Mouse (Mus musculus) forebrain, embryonic 15.5 days (tissue): ENCODE measurements around the gene Gm5930. TPM values are rescaled to one million over a fixed set of nuclear protein-coding genes. Genes with fewer than 3 reads are reported as not detected.
"Not testable (repeated sequence)": the region's sequence is repeated elsewhere in the genome, so short reads cannot be mapped to it uniquely, and the experiment has no call there.

Source experiments
- ATAC-seq: fragments of 200-750 bp; cut with Nextera tagmentation; replicated peaks from 2 replicates; pipeline ENCODE4 v1.8.0; 2017; ENCODE audit warnings: mild to moderate bottlenecking, moderate TSS enrichment, moderate library complexity
- H3K27ac ChIP-seq: fragments of 300-500 bp; sonication (generic); replicated peaks from 2 replicates; pipeline ENCODE4 v1.5.1; 2015; ENCODE audit warnings: mild to moderate bottlenecking, inconsistent platforms
- H3K27me3 ChIP-seq: fragments of 300-500 bp; sonication (generic); 2 replicates; pipeline ENCODE4 v1.6.1; 2015; ENCODE audit warnings: inconsistent platforms
- H3K36me3 ChIP-seq: fragments of 300-500 bp; sonication (generic); 2 replicates; pipeline ENCODE4 v1.6.1; 2015; ENCODE audit warnings: mild to moderate bottlenecking, inconsistent platforms
- H3K4me1 ChIP-seq: fragments of 300-500 bp; sonication (generic); 2 replicates; pipeline ENCODE4 v1.6.1; 2015; ENCODE audit warnings: inconsistent platforms
- H3K4me2 ChIP-seq: fragments of 300-500 bp; sonication (generic); replicated peaks from 2 replicates; pipeline ENCODE4 v1.6.1; 2015; ENCODE audit warnings: mild to moderate bottlenecking, inconsistent platforms
- H3K4me3 ChIP-seq: fragments of 300-500 bp; sonication (generic); 2 replicates; pipeline ENCODE4 v1.5.1; 2015; ENCODE audit warnings: mild to moderate bottlenecking, inconsistent platforms
- H3K9ac ChIP-seq: fragments of 300-500 bp; sonication (generic); replicated peaks from 2 replicates; pipeline ENCODE4 v1.6.1; 2015; ENCODE audit warnings: mild to moderate bottlenecking, inconsistent platforms
- H3K9me3 ChIP-seq: fragments of 300-500 bp; sonication (generic); 2 replicates; pipeline ENCODE4 v1.6.1; 2016; ENCODE audit warnings: inconsistent platforms
- WGBS: fragments of 180-500 bp; shearing (Covaris S2); methylation state at CpG from one replicate; pipeline ENCODE4 v1.1.7; 2015; ENCODE audit warnings: mixed read lengths; 5-methylcytosine and 5-hydroxymethylcytosine counted together
- polyA plus RNA-seq: library from polyadenylated mRNA; unstranded; fragments of >200 nt; fragmentation: Nextera tagmentation; extraction: Ambion mirVana; gene quantifications from 2 replicates; pipeline ENCODE4 v1.2.1, GENCODE M21; 2015

Gm5930 gene
- not detected in 2 replicates for polyA plus RNA-seq

DNA sequence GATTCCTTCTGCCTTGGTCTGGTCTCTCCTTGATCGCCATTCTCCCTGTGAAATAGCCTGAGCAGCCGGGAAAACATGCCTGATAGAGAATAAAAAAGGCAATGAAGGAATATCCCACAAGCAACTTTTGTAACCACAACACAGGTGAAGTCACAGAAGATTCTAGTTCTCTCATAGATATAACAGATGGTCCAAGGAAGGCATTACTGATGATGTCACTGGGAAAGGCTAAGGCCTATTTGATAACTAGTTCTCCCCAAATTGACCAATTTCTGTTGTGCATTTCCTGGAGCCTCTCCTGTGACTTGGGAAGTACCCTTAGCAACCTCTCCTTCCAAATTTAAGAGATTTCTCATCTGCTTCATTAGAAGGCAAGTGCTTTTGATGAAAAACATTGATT lies at the start of gene Gm5930:
Gene Gm5930, minus strand, starts transcription at position 101 of the 400 bp plus-strand sequence.
- WGBS = 83% methylated on average over 1 of the region's 2 CpGs

DNA sequence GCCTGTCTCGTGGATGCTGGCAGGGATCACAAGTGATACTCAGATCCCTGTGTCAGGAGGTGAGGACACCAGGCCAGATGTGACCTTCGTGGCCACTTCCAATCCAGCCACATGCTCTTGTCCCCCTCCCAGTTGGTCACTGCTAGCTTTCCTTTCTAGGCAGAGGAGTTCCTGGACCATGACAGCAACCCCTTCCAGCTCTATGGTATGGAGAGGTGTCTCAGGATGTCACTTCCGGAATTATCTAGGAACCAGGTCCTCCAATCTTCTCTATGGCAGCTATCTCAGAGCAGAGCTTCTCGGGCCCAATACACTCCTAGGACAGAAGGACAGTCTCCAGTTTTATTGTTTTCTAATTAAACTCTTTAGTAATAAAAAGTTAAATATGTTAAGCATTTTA lies 45.8 kb upstream of the Gm5930 start:
- not testable (repeated sequence) for H3K36me3 ChIP-seq, H3K9me3 ChIP-seq, H3K9ac ChIP-seq, H3K27me3 ChIP-seq, H3K4me2 ChIP-seq, H3K27ac ChIP-seq, H3K4me3 ChIP-seq, H3K4me1 ChIP-seq, ATAC-seq
- 83% methylated on average over 4 of the region's 4 CpGs for WGBS

More for the DNA sequence above, at the start of gene Gm5930:
- not testable (repeated sequence) for H3K4me2 ChIP-seq, H3K4me3 ChIP-seq, H3K27me3 ChIP-seq, H3K9ac ChIP-seq, ATAC-seq, H3K27ac ChIP-seq, H3K36me3 ChIP-seq, H3K9me3 ChIP-seq, H3K4me1 ChIP-seq

DNA sequence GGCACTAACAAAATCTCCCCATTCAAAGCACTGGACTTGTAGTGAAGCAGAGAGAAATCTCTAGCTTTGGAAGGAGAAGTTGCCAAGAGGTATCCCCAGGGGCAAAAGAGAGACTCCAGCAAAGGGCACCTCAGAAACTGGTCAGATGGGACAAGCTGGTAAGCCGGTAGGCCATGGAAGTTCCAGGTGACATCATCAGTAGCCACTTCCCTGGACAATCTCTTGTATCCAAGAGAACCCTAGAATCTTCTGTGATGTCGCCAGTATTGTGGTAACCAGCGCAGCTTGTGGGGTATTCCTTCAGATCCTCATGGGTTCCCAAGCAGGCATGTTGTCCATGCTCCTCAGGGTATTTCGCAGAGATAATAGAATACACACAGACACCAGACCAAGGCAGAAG lies 26.7 kb upstream of the Gm5930 start, which contains the start of gene Gm8229:
Gene Gm8229, plus strand, starts transcription at position 301 of the 400 bp plus-strand sequence.
- H3K27me3 ChIP-seq, H3K9ac ChIP-seq, H3K27ac ChIP-seq, H3K4me3 ChIP-seq, H3K9me3 ChIP-seq, H3K4me1 ChIP-seq, H3K36me3 ChIP-seq, ATAC-seq, H3K4me2 ChIP-seq: not testable (repeated sequence)
- WGBS = 90% methylated on average over 4 of the region's 4 CpGs

DNA sequence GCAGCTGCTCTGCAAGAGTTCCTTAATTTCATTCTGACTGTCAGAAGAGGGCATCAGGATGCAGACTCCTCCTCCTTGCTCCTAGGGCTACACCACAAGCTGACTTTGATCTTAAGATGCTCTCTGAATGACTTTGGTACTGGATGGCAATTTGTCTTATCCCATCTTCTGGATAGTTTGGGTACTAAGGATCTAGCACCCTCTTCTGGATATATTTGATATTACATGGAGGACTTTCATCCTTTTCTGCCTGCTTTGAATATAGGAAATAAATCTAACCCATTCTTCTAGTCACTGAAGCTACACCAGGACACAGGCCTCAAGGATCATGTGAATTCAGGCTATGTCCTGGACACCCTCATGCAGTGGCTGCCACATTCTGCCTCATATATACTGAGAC lies 23.9 kb upstream of the Gm5930 start:
- not testable (repeated sequence) for H3K4me2 ChIP-seq, H3K9ac ChIP-seq, H3K27ac ChIP-seq, H3K36me3 ChIP-seq, H3K4me1 ChIP-seq, H3K27me3 ChIP-seq, H3K4me3 ChIP-seq, ATAC-seq, H3K9me3 ChIP-seq

DNA sequence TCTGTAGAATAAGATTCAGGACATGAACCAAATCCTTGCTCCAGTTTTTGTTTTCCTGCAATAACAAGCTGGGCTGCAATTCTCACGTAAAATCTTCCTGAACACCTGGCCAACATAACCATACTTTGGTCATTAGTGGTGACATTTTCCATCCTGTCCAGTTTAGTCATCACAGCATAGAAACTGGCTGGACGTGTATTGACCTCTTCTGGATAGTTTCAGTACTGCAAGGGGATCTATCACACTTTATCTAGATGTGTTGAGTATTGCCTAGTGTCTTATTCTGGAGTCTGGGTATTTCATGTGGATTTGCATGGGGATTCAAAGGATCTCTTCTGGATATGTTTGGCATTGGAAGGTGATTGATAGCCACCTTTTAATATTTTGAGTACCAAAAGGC lies 23.0 kb upstream of the Gm5930 start:
- H3K9ac ChIP-seq, ATAC-seq, H3K4me3 ChIP-seq, H3K36me3 ChIP-seq, H3K27ac ChIP-seq, H3K27me3 ChIP-seq, H3K9me3 ChIP-seq, H3K4me1 ChIP-seq, H3K4me2 ChIP-seq: not testable (repeated sequence)
- WGBS = 51% methylated on average over 2 of the region's 2 CpGs

DNA sequence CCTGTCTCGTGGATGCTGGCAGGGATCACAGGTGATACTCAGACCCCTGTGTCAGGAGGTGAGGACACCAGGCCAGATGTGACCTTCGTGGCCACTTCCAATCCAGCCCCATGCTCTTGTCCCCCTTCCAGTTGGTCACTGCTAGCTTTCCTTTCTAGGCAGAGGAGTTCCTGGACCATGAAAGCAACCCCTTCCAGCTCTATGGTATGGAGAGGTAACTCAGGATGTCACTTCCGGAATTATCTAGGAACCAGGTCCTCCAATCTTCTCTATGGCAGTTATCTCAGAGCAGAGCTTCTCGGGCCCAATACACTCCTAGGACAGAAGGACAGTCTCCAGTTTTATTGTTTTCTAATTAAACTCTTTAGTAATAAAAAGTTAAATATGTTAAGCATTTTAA lies 26.3 kb downstream of the Gm5930 start:
- H3K36me3 ChIP-seq, H3K4me1 ChIP-seq, H3K9ac ChIP-seq, H3K27ac ChIP-seq, H3K9me3 ChIP-seq, H3K27me3 ChIP-seq, ATAC-seq, H3K4me3 ChIP-seq, H3K4me2 ChIP-seq: not testable (repeated sequence)
- 84% methylated on average over 4 of the region's 4 CpGs for WGBS

DNA sequence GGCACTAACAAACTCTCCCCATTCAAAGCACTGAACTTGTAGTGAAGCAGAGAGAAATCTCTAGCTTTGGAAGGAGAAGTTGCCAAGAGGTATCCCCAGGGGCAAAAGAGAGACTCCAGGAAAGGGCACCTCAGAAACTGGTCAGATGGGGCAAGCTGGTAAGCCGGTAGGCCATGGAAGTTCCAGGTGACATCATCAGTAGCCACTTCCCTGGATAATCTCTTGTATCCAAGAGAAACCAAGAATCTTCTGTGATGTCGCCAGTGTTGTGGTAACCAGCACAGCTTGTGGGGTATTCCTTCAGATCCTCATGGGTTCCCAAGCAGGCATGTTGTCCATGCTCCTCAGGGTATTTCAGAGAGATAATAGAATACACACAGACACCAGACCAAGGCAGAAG lies 53.1 kb downstream of the Gm5930 start, which contains the start of gene Gm8220:
Gene Gm8220, plus strand, starts transcription at position 301 of the 400 bp plus-strand sequence.
- not testable (repeated sequence) for H3K4me1 ChIP-seq, H3K27ac ChIP-seq, H3K4me2 ChIP-seq, H3K36me3 ChIP-seq, H3K9me3 ChIP-seq, ATAC-seq, H3K9ac ChIP-seq, H3K27me3 ChIP-seq, H3K4me3 ChIP-seq
- 88% methylated on average over 2 of the region's 2 CpGs for WGBS

Other genes with a start within 250 kb of the Gm5930 start
- not detected in 2 replicates for gene Ear2, start 235.9 kb downstream of the Gm5930 start, polyA plus RNA-seq
- not detected in 2 replicates for gene Gm3327, start 214.7 kb downstream of the Gm5930 start, polyA plus RNA-seq
- not detected in 2 replicates for gene Gm8212, start 140.9 kb downstream of the Gm5930 start, polyA plus RNA-seq
- gene 4930503E14Rik, start 125.3 kb downstream of the Gm5930 start, polyA plus RNA-seq = not detected in 2 replicates
- gene Gm8220, start 53.0 kb downstream of the Gm5930 start, polyA plus RNA-seq = not detected in 2 replicates
- gene Gm8229, start 26.8 kb upstream of the Gm5930 start, polyA plus RNA-seq = not detected in 2 replicates
- not detected in 2 replicates for gene Gm3371, start 72.1 kb upstream of the Gm5930 start, polyA plus RNA-seq
- not detected in 2 replicates for gene Gm8232, start 95.1 kb upstream of the Gm5930 start, polyA plus RNA-seq
- gene BC061237, start 153.9 kb upstream of the Gm5930 start, polyA plus RNA-seq = not detected in 2 replicates
- not detected in 2 replicates for gene Gm17093, start 179.7 kb upstream of the Gm5930 start, polyA plus RNA-seq
- gene Gm8247, start 244.6 kb upstream of the Gm5930 start, polyA plus RNA-seq = not detected in 2 replicates